Mouse (Mus musculus) CD8-positive naive resting alpha-beta T cell, adult 2 months (primary cell): ENCODE results near the gene 1700003F12Rik.

Source experiments
- DNase-seq, 2 experiments: peaks; one replicate each; pipeline ENCODE4 v3.0.0; 2022; ENCODE audit warnings: low read depth in 2 of 2, low spot score in 2 of 2

The 1700003F12Rik gene

DNA sequence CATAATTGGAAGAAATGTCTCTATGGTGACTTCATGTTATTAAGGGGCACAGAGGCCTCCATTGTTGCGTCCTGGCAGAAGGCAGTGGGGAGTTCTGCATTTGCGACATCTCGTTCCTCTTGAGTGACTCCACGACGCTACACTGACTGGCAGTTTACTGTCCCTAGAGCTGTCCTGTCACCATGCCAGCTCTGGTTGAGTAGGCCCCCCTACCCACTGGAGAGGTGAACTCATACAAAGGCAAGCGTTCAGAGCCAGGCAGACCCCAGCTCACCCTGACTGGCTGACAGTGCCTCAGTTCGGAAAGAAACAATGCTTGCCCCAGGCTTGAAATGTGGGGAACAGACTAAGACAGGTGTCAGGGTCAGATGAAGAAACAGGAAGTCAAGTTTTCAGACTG is 27.4 kb downstream of the 1700003F12Rik start:
- DNase-seq, result no peak

DNA sequence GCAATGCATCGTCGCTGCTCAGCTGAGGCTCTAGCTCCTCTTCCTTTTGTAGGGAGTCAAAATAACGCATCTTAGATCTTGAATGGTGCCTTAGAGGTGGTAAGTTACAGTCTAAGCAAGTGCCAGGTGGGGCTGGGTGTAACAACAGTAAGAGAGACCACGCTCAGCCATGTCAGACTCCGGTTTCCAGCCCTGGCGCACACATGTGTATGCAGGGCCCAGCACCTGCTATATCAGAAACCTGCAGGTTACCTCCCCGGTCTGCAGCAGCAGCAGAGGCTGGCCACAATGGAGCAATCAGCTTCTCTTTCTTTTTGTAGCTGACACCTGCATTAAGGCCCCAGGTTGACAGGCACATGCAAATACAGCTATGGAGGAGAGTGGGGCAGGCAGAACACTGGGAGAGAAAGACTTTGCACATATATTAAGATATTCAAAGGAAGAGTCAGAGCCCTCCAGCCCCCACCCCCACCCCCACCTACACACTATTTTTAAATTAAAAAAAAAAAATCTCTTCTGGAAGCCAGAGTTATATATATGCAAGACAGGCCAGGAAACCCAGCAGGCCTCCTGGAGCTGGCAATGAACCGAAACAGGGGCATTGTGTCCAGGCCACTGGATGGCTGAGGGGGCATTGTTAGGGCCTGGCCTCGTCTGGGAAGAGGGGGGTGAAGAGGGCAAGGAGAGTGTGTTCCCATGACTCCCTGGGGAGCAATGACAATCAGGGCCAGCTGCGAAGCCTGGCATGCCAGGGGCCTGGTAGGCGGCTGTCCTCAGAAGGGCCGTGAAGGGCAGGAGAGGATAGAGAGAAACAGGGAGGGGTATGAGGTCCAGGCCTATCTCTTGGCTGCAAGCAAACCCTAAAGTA is 30.2 kb downstream of the 1700003F12Rik start:
- DNase-seq, result no peak

DNA sequence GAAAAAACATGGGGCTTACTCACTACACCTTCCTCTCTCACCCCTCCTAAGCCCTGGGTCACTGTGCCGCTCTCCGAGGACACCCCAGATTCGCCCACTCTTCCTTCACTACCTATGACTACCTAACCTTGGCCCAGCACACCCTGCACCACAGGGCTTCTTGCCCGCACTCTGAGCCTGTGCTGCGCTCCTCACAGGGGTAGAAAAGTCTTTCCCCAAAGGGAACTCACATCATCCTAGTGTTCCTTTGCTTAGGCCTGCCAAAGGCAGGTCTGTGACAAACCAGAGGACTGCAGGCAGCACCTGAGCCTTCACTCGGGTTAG is 30.8 kb downstream of the 1700003F12Rik start:
- no peak for DNase-seq

DNA sequence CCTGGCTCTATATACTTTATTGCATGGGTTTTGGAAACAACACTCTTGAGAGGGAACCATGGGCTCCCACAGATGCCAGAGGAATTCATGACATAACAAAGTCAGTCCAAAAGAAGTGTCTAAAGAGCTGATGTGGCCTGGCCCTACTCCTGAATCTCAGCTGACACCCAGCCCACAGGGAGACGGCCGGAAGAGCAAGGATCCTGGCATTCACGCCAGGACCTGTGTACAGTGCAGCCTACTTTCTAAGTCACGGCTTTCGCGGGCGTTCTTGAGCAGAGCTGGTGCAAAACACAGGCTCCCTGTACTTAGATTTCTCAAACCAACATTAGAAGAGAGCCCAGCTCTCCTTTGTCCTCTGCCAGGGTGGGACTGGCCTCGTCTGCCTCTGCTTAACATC is 33.7 kb downstream of the 1700003F12Rik start:
- DNase-seq, result no peak

DNA sequence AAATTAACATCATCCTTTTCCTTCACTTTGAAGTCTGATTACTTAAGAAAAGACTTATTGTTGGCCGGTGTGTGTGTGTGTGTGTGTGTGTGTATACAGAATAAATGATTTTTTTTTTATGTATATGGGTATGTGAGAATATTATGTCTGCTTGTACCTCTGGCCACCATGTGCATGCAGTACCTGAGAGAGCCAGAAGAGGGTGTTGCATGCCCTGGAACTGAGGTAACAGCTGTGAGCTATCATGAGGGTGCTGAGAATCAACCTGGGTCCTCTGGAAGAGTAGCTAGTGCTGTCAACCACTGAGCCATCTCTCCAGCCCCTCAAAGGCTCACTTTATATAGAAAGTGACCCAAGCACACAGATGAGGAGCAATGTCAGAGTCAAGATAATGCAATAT is 34.5 kb downstream of the 1700003F12Rik start:
- DNase-seq, result no peak

DNA sequence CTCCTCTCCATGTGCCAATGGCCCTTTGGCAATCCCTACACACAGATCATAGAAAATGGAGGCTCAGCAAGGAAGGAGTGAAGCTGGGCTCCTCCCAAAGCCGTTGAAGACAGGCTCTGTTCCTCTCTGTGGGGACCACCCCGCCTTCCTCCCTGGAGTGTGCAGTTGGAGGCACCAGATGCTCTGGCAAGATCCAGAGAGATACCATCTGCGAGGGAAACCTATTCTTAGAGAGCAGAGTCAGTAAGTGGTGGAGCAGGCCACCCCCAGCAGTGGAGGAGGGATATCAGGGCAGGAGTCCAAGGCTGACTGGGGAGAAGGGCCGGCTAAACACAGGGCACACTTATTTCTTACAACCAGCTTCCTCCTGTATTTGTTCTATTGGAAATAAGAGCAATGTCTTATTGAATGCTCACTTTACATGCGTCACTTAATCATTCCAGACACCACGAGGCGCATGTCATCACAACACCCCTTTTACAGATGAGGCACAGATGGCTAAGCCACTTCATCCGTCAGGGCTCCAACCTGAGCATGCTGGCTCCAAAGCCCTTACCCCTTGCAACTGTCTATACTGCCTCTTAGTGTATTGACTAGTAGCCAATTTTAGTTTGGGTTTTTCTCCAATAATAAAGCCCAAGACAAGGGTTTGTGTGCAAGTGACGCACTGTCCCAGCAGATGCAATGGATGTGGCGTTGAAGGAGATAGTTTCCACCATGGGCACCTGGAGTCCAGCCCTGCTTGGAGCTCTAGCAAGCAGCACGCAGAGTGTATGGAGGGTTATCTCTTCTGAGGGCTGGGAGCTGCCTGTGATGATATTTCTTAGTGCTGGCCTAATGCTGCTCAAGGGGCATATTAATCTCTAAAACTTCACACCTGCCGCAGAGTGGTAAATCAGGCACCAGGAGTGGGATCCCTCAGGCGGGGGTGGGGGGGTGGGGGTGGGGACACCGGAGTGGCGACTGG is 37.3 kb downstream of the 1700003F12Rik start:
- no peak for DNase-seq

DNA sequence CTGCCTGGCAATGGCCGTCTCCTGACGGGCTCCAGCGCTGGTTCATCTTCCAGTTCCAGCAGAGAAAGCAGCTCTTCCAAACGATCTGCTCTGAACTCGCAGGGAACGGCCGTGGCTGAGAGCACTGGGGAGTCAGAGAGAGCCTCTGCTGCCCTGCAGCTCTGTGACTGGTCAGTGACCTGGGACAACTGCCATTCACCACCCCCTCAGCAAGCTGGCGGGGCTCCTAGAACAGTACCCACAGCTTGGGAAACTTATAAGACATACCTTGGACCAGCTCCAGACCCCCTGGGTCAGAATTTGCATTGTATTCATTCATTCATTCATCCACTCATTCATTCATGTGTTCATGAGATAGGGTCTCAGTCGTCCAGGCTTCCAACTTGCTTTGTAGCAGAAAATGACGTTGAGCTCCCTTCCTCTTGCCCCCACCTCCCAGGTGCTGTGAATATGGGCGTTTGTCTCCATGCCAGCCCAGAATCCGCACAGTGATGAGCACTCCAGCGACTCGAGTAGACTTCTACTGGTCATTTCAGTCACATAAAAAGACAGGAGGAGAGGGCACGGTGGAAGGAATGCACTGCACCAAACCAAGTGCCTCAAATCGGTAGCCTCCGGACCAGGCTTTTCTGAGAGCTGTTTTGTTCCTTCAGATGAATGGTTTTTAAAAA is 38.2 kb downstream of the 1700003F12Rik start:
- DNase-seq, result no peak

DNA sequence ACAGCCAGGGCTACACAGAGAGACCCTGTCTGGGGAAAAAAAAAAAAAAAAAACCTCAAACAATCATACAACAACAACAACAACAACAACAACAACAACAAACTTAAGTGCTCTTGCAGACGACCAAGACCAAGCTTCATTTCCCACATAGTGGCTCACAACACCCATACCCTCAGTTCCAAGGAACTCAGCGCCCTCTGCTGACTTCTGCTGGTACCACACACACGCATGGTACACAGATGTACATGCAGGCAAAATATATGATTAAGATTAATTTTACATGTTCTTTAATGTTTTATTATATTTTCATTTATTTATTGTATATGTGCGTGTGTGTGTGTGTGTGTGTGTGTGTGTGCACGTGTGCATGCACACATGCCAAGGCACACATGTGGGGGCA is 39.5 kb downstream of the 1700003F12Rik start:
- peak in 1 of 2 experiments; percentile 28 for DNase-seq

DNA sequence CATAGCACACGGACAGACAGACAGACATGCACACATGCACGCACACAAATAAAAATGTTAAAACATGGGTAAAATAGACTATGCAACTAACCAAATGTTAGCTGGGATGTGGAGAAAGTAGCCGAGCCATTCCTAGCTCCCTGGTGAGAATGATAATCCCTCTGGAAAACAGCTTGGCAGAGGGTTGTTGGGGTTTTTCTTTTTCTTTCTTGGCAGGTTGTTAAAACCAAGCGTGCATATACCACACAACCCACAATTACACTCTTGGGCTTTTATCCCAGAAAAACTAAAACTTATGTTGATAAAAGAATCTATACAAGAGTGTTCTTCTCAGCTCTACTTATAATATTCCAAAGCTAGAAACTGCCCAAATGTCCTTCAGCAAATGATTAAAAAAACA is 42.2 kb downstream of the 1700003F12Rik start:
- DNase-seq, result no peak

DNA sequence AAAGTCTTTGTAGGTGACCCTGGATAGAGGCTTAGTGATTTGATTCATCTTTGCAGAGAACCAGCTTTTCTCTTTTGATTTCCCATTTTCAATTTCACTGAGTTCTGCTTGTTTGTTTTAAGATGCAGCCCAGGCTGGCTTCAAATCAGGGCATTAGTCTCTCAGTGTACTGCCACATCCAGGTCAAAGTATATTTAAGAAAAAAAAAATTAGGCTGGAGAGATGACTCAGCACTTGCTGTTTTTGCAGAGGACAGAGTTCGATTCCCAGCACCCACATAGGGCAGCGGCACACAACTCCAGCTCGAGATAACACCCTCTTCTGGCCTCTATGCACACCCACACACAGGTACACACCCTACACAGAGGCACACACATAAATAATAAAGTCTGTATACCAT is 44.4 kb downstream of the 1700003F12Rik start:
- no peak for DNase-seq

DNA sequence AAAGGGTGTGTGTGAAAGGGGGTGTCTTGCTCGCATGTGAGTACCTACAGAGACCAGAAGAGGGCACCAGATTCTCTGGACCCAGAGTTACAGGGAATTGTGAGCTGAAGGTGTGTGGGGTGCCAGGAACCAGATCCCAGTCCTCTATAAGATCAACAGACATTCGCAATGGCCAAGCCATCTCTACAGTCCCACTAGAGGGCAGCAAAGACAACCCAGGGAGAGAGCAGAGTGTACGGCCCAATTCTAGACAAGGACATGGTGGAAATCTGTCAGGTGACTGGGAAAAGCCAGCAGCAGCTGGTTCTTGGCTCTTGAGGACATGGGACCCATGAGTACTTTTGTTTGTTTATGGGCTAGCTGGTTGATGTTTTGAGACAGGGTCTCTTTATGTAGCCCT is 46.1 kb downstream of the 1700003F12Rik start:
- peak; percentile 26 to 40 for DNase-seq

DNA sequence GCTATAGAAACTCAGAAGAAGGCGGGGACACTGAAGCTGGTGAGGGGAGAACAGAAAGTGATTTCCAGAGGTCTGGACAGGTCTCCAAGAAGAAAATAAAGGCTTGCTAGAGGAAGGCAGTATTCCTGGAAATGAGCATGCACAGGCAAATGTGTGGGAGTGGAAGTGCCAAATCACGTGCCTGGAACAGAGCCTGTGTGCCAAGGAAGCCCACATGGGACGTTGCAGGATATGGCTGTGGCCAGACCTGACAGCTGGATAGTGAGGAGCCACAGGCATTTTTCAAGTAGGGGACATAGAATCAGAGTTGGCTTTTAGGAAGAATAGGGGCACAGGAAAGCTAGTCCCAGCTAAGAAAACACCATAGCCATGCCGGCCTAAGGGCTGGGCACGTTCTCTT is 48.9 kb downstream of the 1700003F12Rik start:
- no peak for DNase-seq

DNA sequence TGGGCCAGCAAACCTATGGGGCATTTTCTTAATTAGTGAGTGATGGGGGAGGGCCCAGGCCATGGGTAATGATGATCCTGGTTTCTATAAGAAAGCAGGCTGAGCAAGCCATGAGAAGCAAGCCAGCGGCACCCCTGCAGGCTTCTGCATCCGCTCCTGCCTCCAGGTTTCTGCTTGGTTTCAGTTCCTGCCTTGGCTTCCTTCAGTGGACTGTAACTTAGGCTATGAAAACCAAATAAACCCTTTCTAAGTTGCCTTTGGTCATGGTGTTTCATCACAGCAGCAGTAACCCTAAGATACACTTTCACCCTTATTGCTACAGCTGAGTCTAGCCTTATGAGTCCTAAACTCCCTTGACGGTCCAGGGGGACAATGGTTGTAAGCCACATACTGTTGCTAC is 50.5 kb downstream of the 1700003F12Rik start:
- no peak for DNase-seq
